Mouse (Mus musculus) natural killer cell, adult 2 months (primary cell): ENCODE results near the gene Ceacam16.
A peak's percentile ranks its signal among the peaks of the same experiment; 100 is the strongest.

Experiments
- DNase-seq, 2 experiments: peaks; one replicate each; pipeline ENCODE4 v3.0.0; 2022; ENCODE audit warnings: low spot score in 2 of 2

Gene Ceacam16

DNA sequence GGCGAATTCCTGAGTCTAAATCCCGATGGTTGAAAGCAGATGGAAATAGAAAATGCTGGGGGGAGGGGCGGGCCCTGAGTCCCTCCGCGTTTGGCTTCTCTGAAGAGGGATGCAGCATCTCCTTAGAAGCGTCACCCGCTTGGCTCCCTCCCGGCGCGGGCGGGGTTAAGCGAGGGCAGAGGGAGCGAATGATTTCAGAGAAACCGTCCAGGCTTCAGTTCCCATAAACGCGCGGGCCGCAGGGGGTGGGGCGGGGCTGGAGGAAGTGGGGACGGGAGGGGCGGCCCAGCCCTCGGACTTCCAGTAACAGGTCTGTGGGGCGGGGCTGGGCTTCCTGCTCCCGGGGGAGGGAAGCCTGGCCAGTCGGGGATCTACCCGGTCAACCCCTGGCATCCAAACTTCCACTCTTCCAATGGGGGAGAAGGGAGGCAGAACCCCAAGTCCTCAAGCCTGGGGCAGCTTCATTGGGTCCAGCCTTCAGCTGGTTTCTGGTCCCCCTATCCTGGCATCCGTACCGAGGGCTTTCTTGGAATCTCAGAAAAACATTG lies 44.8 kb downstream of the Ceacam16 start:
- DNase-seq, result peak; percentile 69 to 79

DNA sequence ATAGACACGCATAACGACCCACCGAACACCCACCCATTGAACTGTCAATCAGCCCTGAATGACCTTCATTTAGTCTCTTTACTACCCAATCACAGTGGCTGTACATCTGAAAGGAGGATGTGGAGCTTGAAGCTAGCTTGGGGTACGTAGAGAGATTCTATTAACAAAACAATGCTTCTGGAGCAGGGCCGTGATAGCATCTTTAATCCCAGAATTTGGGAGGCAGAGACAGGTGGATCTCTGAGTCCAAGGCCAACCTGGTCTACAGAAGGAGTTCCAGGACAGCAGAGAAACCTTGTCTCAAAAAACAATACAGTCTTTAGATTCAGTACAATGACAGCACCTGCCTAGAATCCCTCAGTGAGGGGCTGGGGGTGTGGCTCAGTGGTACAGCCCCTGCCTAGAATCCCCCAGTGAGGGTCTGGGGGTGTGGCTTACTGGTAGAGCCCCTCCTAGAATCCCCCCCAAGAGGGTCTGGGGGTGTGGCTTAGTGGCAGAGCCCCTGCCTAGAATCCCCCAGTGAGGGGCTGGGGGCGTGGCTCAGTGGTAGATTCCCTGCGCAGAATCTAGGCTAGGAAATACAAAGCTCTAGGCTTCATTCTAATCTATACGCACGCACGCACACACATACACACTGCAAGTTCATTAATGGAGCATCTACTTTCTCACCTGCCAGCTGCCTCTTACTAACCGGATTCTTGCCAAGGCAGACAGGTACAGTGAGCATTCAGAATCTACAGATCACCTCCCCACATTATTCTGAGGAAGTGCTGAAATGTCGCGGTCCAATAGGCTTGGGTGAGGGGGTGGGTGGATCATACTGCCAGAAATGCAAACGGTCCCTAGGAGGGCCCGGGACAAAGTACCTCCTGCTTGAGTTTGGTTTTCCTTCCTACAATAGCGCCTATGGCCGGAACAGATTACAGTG lies 45.5 kb downstream of the Ceacam16 start:
- no peak for DNase-seq

DNA sequence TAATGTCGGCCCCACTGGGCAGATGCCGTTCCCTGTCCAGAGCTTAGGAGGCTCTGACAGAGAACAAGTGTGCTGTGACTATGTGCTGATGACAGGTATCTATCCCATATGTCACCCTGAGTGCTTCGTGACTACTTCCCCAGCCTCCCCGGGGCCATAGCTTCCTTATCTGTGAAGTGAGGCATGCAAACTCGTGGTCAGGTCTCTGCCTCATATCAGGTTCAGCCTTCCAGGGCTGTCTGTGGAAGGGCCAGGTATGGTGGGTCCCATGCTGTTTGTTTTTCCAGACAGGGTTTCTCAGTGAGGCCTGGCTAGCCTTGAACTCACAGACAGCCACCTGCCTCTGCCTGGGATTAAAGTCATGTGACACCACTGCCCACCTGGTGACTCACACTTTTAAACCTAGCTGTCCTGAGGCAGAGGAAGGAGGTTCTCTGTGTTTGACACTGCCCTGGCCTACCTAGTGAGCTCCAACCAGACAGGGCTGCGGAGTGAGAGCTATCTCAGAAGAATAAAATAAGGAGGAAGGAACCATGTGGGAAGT lies 47.4 kb downstream of the Ceacam16 start:
- DNase-seq, result no peak

DNA sequence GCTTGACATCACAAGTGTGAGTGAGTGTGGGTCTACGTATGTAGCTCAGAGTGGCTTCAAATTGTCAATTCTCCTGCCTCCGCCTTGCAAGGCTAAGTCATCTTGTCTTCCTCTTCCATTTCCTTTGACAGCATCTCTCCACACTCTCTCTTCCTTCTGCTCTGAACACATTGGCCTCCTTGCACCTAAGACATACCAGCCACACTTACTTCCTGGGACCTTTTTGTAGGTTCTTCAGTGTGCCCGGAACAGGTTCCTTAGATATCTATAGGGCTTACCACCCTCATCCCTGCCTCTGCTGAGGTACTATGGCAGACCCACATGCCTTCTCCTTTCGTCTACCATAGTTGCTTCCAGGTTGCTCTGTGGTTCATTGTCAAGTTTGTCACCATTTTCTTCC lies 47.9 kb downstream of the Ceacam16 start:
- no peak for DNase-seq

DNA sequence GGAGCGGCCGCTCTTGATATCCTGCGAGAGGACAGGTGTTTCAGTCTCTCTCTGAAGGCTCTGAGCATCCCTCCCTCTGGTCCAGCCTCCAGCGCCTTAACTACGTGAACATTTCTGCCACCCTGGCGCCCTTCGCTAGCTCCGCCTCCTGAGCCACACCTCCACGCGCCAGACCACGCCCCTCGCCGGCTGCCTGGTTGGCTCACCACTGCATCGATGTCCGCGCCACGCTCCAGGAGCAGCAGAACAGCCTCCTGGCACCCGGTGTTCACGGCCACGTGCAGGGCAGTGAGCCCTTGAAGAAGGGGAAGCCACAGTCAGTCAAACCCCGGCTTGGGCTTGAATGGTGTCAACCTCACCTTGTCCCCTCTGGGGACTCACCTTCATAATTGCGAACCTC lies 50.0 kb downstream of the Ceacam16 start:
- DNase-seq, result no peak

DNA sequence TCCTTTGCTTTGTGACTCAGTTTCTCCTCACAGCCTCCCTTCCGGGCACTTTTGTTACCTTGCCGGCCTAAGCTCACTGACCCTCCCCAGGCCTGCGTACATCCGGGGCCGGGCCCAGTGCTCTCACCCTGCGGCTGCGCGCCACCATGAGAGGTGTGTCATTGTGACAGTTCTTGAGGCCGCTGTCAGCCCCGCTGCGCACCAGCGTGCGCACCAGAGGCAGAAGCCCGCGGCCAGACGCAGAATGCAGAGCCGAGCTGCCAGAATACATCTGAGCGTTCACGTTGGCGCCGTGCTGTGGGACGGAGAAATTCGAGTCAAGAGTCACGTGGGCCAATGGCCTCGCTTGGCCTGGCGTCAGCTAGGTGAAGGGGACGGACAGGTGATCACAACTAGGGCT lies 51.7 kb downstream of the Ceacam16 start:
- no peak for DNase-seq

DNA sequence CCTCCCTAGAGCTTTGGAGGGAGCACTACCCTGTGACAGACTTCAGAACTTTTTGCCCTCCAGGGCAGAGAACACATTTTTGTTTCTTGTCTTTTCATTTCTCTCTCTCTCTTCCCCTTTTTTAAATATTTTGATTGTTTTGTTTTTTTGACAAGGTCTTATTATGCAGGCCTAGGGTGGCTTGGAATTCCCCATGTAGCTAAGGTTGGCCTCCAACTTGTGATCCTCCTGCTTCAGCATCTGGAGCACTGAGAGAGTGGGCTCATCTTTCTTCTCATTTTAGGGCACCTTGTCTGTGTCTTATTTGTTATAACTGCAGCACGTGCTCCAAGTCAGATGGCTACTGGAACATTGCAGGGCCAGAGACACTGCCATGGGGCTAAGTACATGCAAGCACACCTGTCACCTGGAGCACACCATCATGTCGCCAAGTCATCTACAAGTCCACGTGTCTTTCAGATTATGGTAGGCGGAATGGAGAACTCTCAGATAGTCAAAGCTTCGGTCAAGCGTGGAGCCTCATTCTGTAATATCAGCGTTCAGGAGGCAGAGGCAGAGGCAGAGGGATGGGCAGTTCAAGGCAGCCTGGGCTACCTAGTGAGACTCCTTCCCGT lies 54.6 kb downstream of the Ceacam16 start:
- no peak for DNase-seq

DNA sequence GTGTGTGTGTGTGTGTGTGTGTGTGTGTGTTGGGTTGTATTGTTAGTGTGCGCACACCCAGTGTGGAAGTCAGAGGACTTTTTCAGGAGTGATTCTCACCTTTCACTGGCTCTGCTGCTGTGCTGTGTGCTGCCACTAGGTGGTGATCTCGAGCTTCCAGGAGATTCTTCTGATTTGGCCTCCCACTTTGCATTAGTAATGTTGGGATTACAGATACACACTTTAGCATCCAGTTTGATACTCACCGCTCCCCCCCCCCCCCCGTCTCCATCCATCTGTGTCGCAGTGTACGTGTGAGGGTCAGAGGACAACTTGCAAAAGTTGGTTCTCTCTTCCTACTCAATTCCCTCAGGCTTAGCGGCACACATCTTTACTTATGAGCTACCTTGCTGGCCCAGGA lies 58.1 kb downstream of the Ceacam16 start:
- DNase-seq, result peak; percentile 47 to 73
